Mouse (Mus musculus): ENCODE results near the gene Mri1.
A peak's percentile ranks its signal among the peaks of the same experiment; 100 is the strongest.

Mri1 gene

GRCm38 (mm10) chr8:84256822-84257610 lies at the start of gene Mri1:
TSS of gene Mri1 (minus strand) at chr8:84257326.
- peak; percentile 83 for DNase-seq (ENCODE audit: low spot score)

DNA sequence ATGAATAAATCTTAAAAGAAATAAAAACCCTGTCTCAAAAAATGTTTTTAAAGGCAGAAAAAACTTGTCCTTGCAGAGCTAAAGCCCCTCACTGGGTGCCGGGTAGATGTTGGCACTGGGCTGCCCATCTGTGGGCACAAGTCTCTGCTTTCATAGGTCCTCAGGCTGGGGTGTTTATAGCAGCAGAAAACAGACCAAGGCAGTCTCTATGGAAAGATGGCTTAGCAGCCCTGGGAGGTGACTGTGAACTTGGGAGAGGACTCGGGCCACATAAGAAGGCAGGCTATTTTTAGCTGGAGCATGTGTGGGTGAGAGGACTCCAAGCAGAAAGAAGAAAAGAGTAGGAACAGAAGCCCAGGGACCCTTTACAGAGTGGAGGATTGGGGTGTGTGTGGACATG lies 46.8 kb upstream of the Mri1 start:
- DNase-seq (ENCODE audit: low spot score): no peak

GRCm38 (mm10) chr8:84297029-84297785 lies 40.1 kb upstream of the Mri1 start:
- no peak for DNase-seq (ENCODE audit: low spot score)

DNA sequence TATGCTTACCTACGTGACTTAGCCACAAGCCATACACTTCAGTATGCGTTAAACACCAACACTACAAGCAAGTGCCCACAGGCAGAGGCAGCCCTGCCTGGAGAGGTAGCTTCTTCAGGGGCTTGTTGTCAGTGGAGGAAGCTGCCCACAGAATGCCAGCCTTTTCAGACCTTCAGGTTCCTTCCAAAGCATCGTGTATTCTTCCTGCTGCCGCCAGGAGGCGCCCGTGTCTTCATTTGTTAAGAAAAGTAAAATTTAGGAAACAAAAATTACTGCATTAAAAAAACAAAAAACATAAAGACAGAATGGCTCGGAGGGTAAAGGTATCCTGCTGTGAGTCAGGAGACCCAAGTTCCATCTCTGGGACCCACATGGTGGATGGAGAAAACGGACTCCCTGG lies 34.6 kb upstream of the Mri1 start:
- peak; percentile 42 for DNase-seq (ENCODE audit: low spot score)

GRCm38 (mm10) chr8:84291086-84291485 lies 34.0 kb upstream of the Mri1 start:
- DNase-seq (ENCODE audit: low spot score): no peak

- DNase-seq (ENCODE audit: low spot score): peak; percentile 27
Observed at GRCm38 (mm10) chr8:84288892-84289291, 31.8 kb upstream of the Mri1 start.

DNA sequence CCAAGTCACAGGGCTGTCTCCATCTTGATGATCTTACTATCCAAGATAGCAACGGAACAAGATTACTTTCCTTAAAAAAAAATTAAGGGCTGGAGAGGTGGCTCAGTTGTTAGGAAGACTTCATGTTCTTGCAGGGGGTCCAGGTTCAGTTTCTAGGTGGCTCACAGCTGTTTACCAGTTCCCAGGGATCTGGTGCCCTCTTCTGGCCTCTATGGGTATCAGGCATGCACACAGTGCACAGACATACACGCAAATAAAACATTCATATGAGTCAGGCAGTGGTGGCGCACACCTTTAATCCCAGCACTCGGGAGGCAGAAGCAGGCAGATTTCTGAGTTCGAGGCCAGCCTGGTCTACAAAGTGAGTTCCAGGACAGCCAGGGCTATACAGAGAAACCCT lies 28.5 kb upstream of the Mri1 start:
- peak; percentile 28 for DNase-seq (ENCODE audit: low spot score)

DNA sequence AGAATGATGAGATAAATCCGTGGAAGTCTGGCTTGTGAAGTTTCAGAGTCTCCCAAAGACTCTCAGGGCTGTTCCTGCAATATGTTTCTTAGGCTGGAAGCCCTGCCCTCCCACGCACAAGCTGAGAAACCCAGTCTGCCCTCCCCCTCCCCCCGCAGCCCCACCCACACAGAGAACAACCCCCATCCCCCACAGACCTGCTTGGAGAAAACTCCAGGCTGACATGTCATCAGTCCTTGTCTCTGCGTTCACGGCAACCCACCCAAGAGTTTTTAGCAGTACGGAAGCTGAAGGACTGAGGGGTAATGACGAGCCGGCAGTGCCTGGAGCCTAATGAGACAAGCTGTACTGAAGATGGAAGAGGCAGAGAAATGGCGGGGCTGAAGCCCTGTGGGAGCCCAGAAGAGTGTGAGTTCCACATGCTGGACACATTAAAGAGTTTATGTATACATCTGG lies 27.5 kb upstream of the Mri1 start:
- DNase-seq (ENCODE audit: low spot score): no peak

DNA sequence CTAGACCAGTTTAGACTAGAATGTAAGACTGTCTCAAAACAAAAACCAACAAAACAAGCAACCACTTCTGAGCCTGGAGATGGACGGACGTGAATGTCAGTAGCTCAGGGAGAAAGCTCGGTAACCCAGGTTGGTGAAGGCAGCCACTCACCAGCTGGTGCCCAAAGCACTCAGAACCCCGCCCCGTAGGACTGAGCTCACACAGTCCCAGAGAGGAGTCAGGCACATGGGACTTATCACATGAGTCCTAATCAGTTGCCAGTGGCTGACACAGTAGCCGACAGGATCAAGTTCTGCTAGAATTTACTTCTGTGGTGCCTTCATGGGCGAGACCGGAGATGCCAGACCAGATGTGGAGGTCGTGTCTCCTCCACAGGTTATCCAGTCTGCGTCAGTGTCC lies 23.7 kb upstream of the Mri1 start:
- DNase-seq (ENCODE audit: low spot score): no peak

DNA sequence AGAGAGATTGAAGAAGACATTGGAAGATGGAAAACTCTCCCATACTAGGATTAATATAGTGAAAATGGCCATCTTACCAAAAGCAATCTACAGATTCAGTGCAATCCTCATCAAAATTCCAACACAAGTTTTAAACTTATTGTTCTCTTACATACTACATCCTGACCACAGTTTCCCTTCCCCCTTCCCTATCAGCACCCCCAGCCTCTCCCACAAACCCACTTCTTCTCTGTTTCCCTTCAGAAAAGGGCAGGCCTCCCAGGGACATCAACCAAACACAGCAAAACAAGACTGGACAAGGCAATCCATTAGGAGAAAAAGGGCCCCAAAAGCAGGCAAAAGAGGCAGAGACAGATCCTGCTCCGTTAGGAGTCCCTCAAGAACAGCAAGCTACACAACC lies 19.3 kb upstream of the Mri1 start:
- DNase-seq (ENCODE audit: low spot score): no peak

DNA sequence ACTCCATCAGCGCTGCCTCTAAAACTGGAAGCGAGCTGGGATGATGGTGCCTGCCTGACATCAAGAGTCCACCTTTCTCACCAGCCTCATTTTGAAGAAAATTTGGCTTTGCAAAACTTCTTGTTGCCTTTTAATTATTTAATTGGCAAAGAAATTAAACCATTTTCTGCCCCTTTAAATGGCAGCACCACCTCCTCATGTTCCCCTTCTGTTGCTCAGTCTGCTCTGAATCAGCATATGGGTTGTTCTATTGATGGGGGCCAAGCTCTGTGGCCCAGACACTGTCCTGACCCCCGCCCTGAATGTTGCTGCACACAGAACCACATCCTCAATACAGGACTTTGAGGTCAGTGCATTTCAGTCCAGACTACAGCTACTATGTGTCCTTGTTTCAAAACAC lies 16.8 kb upstream of the Mri1 start:
- no peak for DNase-seq (ENCODE audit: low spot score)

DNA sequence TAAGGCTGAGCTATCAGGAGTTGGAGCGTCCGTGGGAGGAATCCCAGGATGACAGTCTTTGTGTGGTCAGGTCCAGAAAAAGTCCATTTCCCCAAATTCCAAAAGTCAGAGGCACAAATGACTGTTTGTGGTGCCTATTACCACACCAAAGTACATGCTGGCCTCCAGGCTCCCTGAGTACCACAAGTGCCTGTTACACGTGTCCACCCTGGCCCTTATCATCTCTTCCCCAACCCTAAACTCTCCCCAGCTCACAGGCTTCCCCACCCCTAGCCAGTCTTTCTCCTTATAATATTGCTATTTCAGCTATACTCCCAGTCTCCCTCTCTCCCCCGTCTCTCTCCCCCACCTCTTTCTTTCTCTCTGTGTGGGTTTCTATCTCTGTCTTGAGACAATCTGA lies 15.2 kb upstream of the Mri1 start:
- no peak for DNase-seq (ENCODE audit: low spot score)

GRCm38 (mm10) chr8:84269950-84270773 lies 13.0 kb upstream of the Mri1 start, which contains the start of gene Ccdc130:
TSS of gene Ccdc130 (minus strand) at chr8:84270380.
- peak; percentile 100 for DNase-seq (ENCODE audit: low spot score)

- DNase-seq (ENCODE audit: low spot score): no peak
Observed at GRCm38 (mm10) chr8:84261098-84261497, 4.0 kb upstream of the Mri1 start.

GRCm38 (mm10) chr8:84256458-84256821 lies 686 bp downstream of the Mri1 start:
- peak; percentile 54 for DNase-seq (ENCODE audit: low spot score)

DNA sequence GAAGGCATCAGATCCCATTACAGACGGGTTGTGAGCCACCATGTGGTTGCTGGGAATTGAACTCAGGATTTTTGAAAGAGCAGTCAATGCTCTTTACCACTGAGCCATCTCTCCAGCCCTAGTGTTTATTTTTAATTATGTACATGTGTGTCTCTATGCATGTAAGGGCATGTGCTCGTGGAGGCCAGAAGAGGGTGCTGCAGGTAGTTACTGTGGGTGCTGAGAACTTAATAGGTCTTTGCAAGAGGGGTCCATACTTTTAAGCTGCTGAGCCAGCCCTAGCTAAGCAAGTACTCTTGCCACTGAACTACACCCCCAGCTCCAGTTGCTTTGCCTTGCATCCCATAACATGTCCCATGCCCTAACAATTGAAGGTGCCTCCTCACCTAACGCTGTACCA lies 1.3 kb downstream of the Mri1 start:
- DNase-seq (ENCODE audit: low spot score): no peak

- DNase-seq (ENCODE audit: low spot score): peak; percentile 89
Observed at GRCm38 (mm10) chr8:84249257-84250170, 7.6 kb downstream of the Mri1 start, which contains the start of gene D8Ertd738e. TSS of gene D8Ertd738e (minus strand) at chr8:84249719.

GRCm38 (mm10) chr8:84241821-84242220 lies 15.3 kb downstream of the Mri1 start:
- no peak for DNase-seq (ENCODE audit: low spot score)

DNA sequence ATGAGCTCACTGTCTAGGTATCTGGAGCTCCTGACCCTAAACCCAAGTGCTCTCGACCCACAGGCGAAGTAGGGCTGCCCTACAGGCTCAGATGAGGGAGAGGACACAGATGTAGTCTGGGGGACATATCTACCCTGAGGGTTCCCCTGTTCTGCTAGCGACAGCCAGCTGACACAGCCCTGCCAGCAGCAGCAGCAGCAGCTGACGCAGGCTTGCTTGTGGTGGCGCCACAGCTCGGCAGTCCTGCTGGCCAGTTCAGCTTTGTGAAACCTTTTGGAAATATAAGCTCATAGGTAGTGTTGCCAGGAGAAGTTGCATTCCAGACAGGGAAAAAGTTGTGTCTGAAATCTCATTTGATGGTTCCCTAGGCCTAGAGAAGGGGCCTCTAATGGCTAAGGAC lies 16.0 kb downstream of the Mri1 start:
- DNase-seq (ENCODE audit: low spot score): no peak

DNA sequence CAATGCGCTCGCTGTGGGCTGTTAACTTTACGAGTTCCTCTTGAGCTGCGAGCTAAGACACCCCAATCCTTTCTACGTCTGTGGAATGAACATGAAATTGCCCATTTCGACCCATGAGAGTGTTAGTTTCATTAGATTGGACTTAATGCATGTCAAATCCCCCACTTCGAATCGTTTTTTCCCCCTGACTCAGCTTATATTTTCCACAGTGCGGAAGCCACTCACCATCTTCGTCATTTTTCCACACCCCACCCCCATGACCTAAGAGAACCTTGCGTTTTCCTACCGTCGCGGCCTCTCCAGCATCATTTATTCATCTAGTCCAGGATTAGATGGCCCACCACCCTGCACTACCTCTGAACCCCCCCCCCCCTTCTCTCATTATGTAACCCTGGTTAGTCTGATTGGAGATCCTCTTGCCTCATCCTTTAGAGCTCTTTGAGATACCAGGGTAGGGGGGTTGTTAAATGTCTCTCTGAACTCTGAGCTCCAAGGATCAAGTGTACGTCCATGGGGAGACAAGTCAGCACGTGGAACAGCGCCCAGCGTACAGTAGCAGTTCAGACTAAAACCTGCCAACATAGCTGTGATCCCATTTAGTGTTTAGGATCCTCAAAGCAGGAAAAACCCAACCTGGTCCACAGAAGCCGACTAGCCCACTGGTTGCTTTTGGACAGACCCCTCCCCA lies 19.4 kb downstream of the Mri1 start:
- DNase-seq (ENCODE audit: low spot score): no peak

DNA sequence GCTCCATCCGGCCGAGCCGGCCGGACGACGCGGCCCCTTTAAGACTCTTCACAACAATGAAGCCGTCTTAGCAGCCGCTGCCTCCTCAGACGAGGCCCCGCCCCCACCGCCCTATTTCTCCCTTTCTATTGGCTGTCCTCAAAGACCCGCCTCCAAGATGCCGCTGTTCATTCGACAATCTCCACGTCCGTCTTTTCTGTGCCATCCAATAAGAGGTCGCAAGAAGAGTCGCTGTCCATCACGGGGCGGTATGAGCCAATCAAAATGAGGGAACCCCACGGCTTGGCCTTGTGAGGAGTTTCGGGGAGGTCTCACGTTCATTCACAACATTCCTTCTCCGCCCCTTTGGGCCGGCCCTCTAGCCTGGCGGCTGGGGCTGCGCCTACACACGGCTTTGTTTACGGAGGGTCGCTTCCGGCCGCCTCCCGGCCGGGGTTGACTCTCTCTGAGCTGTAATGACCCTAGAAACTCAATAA lies 20.1 kb downstream of the Mri1 start, which contains the start of gene Zswim4:
Gene Zswim4 (minus strand): TSS at position 58 of the 476 bp plus-strand sequence.
- peak; percentile 100 for DNase-seq (ENCODE audit: low spot score)

Data from c-Kit-positive CD71-positive TER-119-positive erythroid progenitor cells, embryonic 14.5 days (primary cell).